Mouse (Mus musculus): ENCODE results near the gene Podxl. TPM values are rescaled to one million over a fixed set of nuclear protein-coding genes. Genes with fewer than 3 reads are reported as not detected.

Gene Podxl
- 3.5 and 4.3 TPM in 2 replicates for polyA plus RNA-seq (2015; fragmentation: Nextera tagmentation; extraction: Ambion mirVana)

- H3K9me3 ChIP-seq (replicated peaks; ENCODE audit: control insufficient read depth, low read length) = no peaks in the 10 kb centered on the region
- no peak within 1 kb of the TSS for H3K27ac ChIP-seq (ENCODE audit: low read length)
- peak within 1 kb of the TSS; percentile 69 for H3K4me3 ChIP-seq (ENCODE audit: low read depth, low read length)
- H3K4me1 ChIP-seq (ENCODE audit: control insufficient read depth, low read depth, low read length) = peaks cover 34% of the 10 kb centered on the region
- under 1% methylated on average over 83 of the region's 91 CpGs for WGBS (ENCODE audit: insufficient replicate concordance)
- peak; percentile 83 for ATAC-seq (ENCODE audit: low read depth)
- peaks cover 40% of the 10 kb centered on the region for H3K27me3 ChIP-seq (ENCODE audit: control insufficient read depth, insufficient read depth, low read depth, low read length)
- H3K36me3 ChIP-seq (ENCODE audit: control insufficient read depth, insufficient read depth) = no peaks in the 10 kb centered on the region
- H3K4me2 ChIP-seq (ENCODE audit: low read depth, low read length) = peak within 1 kb of the TSS; percentile 95
- H3K9ac ChIP-seq (ENCODE audit: low read depth, low read length) = peak within 1 kb of the TSS; percentile 66
Measured at GRCm38 (mm10) chr6:31563235-31564181, at the start of gene Podxl. Gene Podxl, minus strand, starts transcription at chr6:31563981.

GRCm38 (mm10) chr6:31612560-31613270 is 48.9 kb upstream of the Podxl start:
- peak overlapping the region; percentile 83 for H3K27ac ChIP-seq (ENCODE audit: low read length)
- peak; percentile 79 for ATAC-seq (ENCODE audit: low read depth)
- H3K27me3 ChIP-seq (ENCODE audit: control insufficient read depth, insufficient read depth, low read depth, low read length) = no peaks in the 10 kb centered on the region
- peak overlapping the region; percentile 56 for H3K4me3 ChIP-seq (ENCODE audit: low read depth, low read length)
- H3K9ac ChIP-seq (ENCODE audit: low read depth, low read length) = peak overlapping the region; percentile 70
- H3K4me1 ChIP-seq (ENCODE audit: control insufficient read depth, low read depth, low read length) = peaks cover 55% of the 10 kb centered on the region
- H3K4me2 ChIP-seq (ENCODE audit: low read depth, low read length) = peak overlapping the region; percentile 78
- H3K9me3 ChIP-seq (replicated peaks; ENCODE audit: control insufficient read depth, low read length) = no peaks in the 10 kb centered on the region
- WGBS (ENCODE audit: insufficient replicate concordance) = 20% methylated on average over 17 of the region's 17 CpGs
- H3K36me3 ChIP-seq (ENCODE audit: control insufficient read depth, insufficient read depth) = no peaks in the 10 kb centered on the region

GRCm38 (mm10) chr6:31606429-31606828 is 42.6 kb upstream of the Podxl start:
- ATAC-seq (ENCODE audit: low read depth) = no peak
- Histone ChIP-seq H3K9me3 (replicated peaks; ENCODE audit: control insufficient read depth, low read length) (no peaks in the 10 kb centered on the region), H3K4me2 (ENCODE audit: low read depth, low read length) (no peak overlapping the region), H3K4me3 (ENCODE audit: low read depth, low read length) (no peak overlapping the region), H3K9ac (ENCODE audit: low read depth, low read length) (no peak overlapping the region), H3K27me3 (ENCODE audit: control insufficient read depth, insufficient read depth, low read depth, low read length) (no peaks in the 10 kb centered on the region), H3K4me1 (ENCODE audit: control insufficient read depth, low read depth, low read length) (peaks cover 25% of the 10 kb centered on the region), H3K27ac (ENCODE audit: low read length) (no peak overlapping the region), H3K36me3 (ENCODE audit: control insufficient read depth, insufficient read depth) (no peaks in the 10 kb centered on the region)
- WGBS (ENCODE audit: insufficient replicate concordance) = 70% methylated on average over 4 of the region's 4 CpGs

- no peaks in the 10 kb centered on the region for H3K36me3 ChIP-seq (ENCODE audit: control insufficient read depth, insufficient read depth)
- H3K9me3 ChIP-seq (replicated peaks; ENCODE audit: control insufficient read depth, low read length) = no peaks in the 10 kb centered on the region
- H3K27ac ChIP-seq (ENCODE audit: low read length) = no peak overlapping the region
- no peak overlapping the region for H3K9ac ChIP-seq (ENCODE audit: low read depth, low read length)
- peaks cover 14% of the 10 kb centered on the region for H3K4me1 ChIP-seq (ENCODE audit: control insufficient read depth, low read depth, low read length)
- H3K4me2 ChIP-seq (ENCODE audit: low read depth, low read length) = no peak overlapping the region
- H3K27me3 ChIP-seq (ENCODE audit: control insufficient read depth, insufficient read depth, low read depth, low read length) = no peaks in the 10 kb centered on the region
- no peak for ATAC-seq (ENCODE audit: low read depth)
- H3K4me3 ChIP-seq (ENCODE audit: low read depth, low read length) = no peak overlapping the region
- WGBS (ENCODE audit: insufficient replicate concordance) = 76% methylated on average over 7 of the region's 7 CpGs
Measured at GRCm38 (mm10) chr6:31604629-31605265, 41.0 kb upstream of the Podxl start.

- H3K27me3 ChIP-seq (ENCODE audit: control insufficient read depth, insufficient read depth, low read depth, low read length) = no peaks in the 10 kb centered on the region
- no peak overlapping the region for H3K4me2 ChIP-seq (ENCODE audit: low read depth, low read length)
- 21% methylated on average over 4 of the region's 4 CpGs for WGBS (ENCODE audit: insufficient replicate concordance)
- no peak overlapping the region for H3K9ac ChIP-seq (ENCODE audit: low read depth, low read length)
- H3K27ac ChIP-seq (ENCODE audit: low read length) = no peak overlapping the region
- H3K36me3 ChIP-seq (ENCODE audit: control insufficient read depth, insufficient read depth) = no peaks in the 10 kb centered on the region
- peaks cover 17% of the 10 kb centered on the region for H3K4me1 ChIP-seq (ENCODE audit: control insufficient read depth, low read depth, low read length)
- no peaks in the 10 kb centered on the region for H3K9me3 ChIP-seq (replicated peaks; ENCODE audit: control insufficient read depth, low read length)
- no peak overlapping the region for H3K4me3 ChIP-seq (ENCODE audit: low read depth, low read length)
- peak; percentile 53; the same call in 1 of the 2 replicates for ATAC-seq (ENCODE audit: low read depth)
Measured at GRCm38 (mm10) chr6:31602489-31602888, 38.7 kb upstream of the Podxl start.

GRCm38 (mm10) chr6:31601131-31601530 is 37.4 kb upstream of the Podxl start:
- Histone ChIP-seq H3K27me3 (ENCODE audit: control insufficient read depth, insufficient read depth, low read depth, low read length) (no peaks in the 10 kb centered on the region), H3K4me3 (ENCODE audit: low read depth, low read length) (no peak overlapping the region), H3K27ac (ENCODE audit: low read length) (no peak overlapping the region), H3K4me1 (ENCODE audit: control insufficient read depth, low read depth, low read length) (peaks cover 17% of the 10 kb centered on the region), H3K36me3 (ENCODE audit: control insufficient read depth, insufficient read depth) (no peaks in the 10 kb centered on the region), H3K9me3 (replicated peaks; ENCODE audit: control insufficient read depth, low read length) (no peaks in the 10 kb centered on the region), H3K4me2 (ENCODE audit: low read depth, low read length) (no peak overlapping the region), H3K9ac (ENCODE audit: low read depth, low read length) (no peak overlapping the region)
- no peak for ATAC-seq (ENCODE audit: low read depth)
- 68% methylated on average over 3 of the region's 3 CpGs for WGBS (ENCODE audit: insufficient replicate concordance)

GRCm38 (mm10) chr6:31599863-31600262 is 36.1 kb upstream of the Podxl start:
- 52% methylated on average over 3 of the region's 3 CpGs for WGBS (ENCODE audit: insufficient replicate concordance)
- Histone ChIP-seq H3K9me3 (replicated peaks; ENCODE audit: control insufficient read depth, low read length) (no peaks in the 10 kb centered on the region), H3K9ac (ENCODE audit: low read depth, low read length) (no peak overlapping the region), H3K36me3 (ENCODE audit: control insufficient read depth, insufficient read depth) (no peaks in the 10 kb centered on the region), H3K27me3 (ENCODE audit: control insufficient read depth, insufficient read depth, low read depth, low read length) (no peaks in the 10 kb centered on the region), H3K4me1 (ENCODE audit: control insufficient read depth, low read depth, low read length) (peaks cover 17% of the 10 kb centered on the region), H3K27ac (ENCODE audit: low read length) (no peak overlapping the region), H3K4me3 (ENCODE audit: low read depth, low read length) (no peak overlapping the region), H3K4me2 (ENCODE audit: low read depth, low read length) (no peak overlapping the region)
- ATAC-seq (ENCODE audit: low read depth) = no peak

GRCm38 (mm10) chr6:31598349-31598911 is 34.6 kb upstream of the Podxl start:
- Histone ChIP-seq H3K27me3 (ENCODE audit: control insufficient read depth, insufficient read depth, low read depth, low read length) (no peaks in the 10 kb centered on the region), H3K4me1 (ENCODE audit: control insufficient read depth, low read depth, low read length) (peaks cover 22% of the 10 kb centered on the region), H3K27ac (ENCODE audit: low read length) (no peak overlapping the region; the same call in 1 of the 2 replicates), H3K36me3 (ENCODE audit: control insufficient read depth, insufficient read depth) (no peaks in the 10 kb centered on the region), H3K9ac (ENCODE audit: low read depth, low read length) (no peak overlapping the region), H3K4me3 (ENCODE audit: low read depth, low read length) (no peak overlapping the region), H3K4me2 (ENCODE audit: low read depth, low read length) (no peak overlapping the region), H3K9me3 (replicated peaks; ENCODE audit: control insufficient read depth, low read length) (no peaks in the 10 kb centered on the region)
- ATAC-seq (ENCODE audit: low read depth) = 0 out of 2 replicates have a peak, but pooled peaks have one; percentile 24
- WGBS (ENCODE audit: insufficient replicate concordance) = 17% methylated on average over 6 of the region's 6 CpGs
